Mouse (Mus musculus) induced T-regulatory cell, adult 2 months (primary cell): Measurements from ENCODE around the gene Car4.

Source experiments
- DNase-seq: peaks from one replicate; pipeline ENCODE4 v3.0.0-alpha.2; 2012; ENCODE audit warnings: low read depth

Car4 gene

DNA sequence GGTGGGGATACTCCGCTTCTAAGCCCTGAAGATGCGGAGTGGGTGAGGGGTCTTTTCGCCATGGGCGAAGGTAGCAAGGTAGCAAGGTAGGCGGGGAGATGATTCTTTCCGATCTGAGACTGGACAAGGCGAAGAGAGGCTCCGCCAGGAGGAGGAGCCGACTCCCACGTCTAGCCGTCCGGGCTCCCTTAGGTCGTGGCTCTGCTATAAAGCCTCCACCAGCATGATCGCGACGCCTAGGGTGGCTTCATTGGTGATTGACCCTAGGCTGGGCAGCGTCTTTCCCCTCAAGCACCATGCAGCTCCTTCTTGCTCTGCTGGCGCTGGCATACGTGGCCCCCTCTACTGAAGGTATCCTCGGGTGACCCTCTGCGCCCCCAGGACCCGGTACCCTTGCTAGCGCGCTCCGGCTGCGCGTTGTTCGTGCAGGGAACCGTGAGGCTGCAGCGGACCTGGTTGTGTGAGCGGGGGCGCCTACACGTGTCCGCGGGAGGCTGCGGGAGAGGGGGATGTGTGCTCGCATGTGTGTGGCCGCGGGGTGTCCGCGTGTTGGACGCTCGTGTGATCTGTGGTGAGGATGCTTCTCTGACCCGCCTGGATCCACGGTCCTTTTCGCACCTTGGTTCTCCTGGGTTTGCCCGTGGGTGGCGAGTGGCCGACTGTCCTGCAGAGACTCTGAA lies at the start of gene Car4:
TSS of gene Car4 (plus strand) at position 196 of the 680 bp plus-strand sequence.
- DNase-seq, result no peak

DNA sequence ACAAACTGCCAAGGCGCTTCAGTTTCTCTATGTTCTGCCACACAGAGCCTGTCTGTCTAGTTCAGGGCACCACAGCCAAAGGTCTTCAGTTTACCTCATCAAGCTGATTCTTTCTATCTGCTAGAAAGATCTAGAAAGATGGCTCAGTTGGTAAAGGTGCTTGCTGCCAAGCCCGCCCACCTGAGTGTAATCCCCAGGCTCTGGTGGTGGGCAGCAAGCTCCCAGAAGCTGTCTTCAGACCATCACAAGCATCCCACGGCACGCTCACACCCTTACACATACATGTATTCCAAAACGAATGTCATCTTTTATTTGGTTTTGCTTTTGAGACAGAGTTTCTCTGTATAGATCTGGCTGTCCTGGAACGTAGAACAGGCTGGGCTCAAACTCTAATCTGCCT lies 49.1 kb upstream of the Car4 start:
- DNase-seq, result no peak

DNA sequence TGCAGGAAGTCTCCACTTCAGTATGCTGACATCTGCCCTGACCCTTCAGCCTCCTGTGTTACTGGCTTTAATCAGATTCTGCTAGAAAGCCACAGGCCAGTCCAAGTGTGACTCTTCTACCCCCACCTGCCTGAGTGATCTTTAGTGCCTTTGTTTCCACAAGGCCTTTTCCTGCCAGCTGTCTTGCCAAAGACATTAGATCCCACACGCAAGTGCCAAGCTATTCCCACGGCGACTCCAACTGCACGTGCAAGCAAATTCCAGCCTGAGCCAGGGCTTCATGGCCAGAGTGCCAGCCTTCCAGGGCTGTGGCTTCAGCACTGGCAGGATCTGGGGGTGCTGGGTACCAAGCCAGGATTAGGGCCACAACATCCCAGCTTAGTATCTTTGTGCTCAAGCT lies 47.2 kb upstream of the Car4 start:
- DNase-seq, result no peak

DNA sequence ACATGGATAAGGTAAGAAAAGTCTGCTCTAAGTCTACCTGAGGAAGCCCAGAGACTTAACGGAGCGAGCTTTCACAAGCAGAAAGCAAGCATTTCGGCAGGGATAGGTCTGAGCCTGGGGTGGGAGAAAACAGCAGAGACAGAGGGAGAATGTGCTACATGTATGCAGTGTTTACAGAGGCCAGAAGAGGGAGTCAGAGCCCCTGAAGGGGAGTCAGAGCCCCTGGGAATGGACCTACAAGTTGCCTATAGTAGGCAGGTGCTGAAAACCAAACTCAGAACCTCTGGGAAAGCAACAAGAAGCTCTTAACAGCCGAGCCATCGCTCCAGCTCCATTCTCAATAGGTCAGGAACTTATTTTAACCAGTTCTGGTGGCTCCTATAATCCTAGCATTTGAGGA lies 42.9 kb upstream of the Car4 start:
- DNase-seq, result peak; percentile 38

DNA sequence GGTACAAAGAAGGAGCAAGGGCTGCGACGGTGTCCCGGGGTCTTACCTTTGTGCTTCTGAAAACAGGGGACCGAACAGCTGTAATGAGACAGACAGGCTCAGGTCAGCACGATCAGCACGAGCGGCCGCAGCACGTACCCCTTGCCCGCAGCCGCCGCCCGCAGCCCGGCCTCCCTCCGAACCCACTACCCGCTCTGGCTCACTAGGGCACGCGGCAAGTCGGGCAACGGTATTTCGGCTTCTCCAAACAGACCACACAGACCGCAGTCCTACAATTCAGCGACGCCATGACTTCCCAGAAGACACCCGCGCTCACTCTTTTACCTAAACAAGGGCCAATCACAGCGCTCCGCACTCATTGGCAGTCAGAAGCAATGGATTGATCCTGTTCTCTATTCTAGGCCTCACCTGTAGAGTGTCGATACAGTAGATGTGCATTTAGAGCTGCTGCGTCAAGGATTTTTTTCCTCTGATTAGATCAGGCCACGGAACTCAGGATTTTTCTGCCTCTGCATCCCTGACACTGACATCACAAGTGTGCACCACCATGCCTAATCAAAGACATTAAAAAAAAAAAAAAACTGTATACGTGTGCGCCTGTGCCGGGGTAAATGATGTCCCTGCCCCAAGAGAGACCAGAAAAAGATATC lies 41.4 kb upstream of the Car4 start, which contains the start of gene Znhit3:
TSS of gene Znhit3 (minus strand) at position 314 of the 650 bp plus-strand sequence.
- peak; percentile 94 for DNase-seq

DNA sequence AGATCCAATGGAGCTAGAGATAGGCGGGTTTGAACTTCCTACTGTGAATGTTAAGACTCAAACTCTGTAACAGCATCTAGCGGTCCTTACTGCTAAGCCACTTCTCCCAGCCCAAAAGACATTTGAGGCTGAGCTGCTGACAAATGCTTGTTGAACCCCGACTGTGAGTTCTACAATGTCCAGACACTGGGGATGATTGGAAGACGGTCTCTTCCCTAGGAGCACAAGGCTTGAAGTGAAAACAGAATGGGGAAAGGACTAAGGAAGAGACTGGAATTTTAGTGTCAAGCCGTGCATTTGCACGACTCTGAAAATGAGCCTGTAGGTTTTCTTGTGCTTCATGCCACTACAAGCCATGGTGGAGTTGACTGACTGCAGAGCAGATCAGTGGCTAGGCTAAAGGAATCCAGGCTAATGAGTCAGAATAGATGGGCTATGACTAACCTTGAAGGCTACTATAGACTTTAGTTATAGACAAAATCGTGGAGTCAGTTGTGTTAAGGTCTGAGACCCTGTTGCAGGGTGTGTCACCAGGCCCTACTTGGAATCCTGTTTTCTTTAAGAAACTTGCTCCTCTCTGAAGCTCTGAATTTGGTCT lies 40.8 kb upstream of the Car4 start:
- peak; percentile 13 for DNase-seq

DNA sequence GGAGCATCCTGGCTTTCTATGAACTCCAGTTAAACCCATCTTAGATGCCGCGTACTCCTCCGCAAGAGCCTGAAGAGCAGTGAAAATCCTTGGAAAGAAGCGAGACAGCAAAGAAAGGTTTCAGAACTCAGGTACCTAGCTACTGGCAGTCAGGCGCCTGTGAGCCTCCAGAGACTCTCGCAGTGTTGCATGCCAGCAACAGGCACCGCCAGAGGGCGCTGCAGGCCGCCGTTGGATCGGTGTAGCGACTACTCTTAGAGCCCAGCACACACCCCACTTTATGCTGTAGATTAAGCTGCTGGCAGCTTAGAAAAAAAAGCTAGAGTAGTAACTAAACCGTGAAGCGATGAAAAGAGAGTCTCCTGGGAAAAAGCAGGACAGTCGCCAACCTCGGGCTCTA lies 39.2 kb upstream of the Car4 start:
- DNase-seq, result peak; percentile 85

DNA sequence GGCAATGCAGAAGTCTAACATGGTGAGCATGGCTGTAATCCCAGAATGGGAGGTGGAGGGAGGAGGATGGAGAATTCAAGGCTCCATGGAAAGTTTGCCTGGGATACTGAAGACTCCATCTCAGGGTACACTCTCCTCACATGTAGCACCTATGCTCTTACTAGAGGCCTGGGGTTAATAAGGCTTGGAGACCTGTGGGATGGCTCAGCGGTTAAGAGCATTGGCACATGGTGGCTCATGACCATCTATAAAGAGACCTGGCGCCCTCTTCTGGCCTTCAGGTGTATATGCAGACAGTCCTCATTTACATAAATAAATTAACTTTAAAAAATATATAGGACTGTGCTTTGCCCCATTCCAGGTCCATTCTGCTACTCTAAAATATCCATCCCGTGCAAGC lies 38.3 kb upstream of the Car4 start:
- DNase-seq, result peak; percentile 87

DNA sequence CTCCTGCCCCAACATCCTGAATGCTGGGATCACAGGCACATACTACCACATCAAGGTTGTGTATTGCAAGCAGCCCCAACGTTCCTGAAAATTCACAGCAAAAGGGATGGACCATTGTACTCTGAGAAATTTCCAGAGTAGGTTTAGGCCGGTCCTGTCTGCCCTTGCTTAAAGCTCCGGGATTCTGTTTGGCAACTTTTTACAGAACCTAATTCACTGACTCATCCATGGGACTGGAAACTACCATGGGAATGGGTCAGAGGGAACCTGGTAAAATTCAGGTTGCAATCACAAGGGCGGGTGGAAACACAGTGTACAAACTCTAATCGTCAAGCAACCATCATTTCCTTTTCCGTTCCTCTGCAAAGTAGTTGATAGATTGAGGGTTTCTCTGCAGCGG lies 37.6 kb upstream of the Car4 start:
- no peak for DNase-seq

DNA sequence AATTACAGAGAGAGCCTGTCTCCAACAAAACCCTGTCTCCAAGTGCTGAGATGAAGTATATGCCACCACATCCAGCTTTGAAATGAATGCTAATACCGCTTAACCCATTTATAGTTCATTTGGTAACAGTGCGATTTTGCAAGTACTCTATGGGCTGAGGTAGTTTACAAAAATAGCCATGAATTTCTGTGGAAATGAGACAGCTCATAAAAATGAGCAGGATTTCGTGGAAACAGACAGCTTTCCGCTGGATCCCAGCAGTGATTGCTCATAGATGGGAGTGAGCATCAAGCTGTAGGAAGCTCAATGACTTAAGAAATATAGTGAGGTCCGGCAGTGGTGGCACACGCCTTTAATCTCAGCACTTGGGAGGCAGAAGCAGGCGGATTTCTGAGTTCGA lies 36.6 kb upstream of the Car4 start:
- no peak for DNase-seq

DNA sequence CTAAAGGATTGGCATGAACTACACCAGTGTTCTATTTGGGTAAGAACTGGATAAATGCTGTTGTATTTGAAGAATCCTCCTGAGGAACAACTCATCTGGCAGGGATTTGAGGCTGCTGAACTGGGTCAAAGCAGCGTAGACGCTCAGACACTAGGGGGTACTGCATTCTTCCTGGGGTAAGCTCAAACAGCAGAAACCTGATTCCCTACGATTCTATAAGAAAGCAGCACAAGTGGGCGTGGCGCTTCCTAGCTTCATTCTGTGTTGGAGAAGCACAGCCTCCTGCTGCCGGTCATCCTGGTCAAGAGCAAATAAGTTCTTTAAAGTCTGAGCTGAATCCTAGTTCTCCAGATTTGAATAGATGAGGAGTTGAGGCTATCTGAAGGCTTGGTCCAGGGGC lies 25.3 kb upstream of the Car4 start:
- DNase-seq, result no peak

DNA sequence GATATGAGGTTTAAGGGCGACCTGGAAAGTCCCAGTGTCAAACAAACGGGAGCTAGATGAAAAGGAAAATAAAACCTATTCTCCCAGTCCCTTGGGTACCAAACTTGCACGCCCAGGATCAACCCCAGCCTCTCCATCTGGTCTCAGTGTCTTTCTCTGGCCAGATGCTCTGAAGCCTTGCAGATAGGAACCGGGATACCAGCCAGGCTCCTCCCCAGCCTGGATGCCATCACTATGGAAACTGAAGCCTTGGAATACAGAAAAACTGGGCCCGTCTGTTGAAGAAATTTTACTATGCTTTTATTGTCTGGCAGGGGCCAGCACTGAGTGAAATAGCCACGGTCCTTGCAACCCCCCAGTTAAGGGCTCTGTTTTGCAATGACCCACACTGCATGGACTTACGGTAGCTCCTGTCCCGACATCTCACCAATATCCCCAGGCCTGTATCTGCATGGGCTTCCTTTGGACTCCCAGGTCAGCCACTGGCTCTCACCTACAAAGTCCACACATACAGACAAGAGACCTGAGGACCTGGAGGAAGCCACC lies 18.0 kb upstream of the Car4 start:
- no peak for DNase-seq

DNA sequence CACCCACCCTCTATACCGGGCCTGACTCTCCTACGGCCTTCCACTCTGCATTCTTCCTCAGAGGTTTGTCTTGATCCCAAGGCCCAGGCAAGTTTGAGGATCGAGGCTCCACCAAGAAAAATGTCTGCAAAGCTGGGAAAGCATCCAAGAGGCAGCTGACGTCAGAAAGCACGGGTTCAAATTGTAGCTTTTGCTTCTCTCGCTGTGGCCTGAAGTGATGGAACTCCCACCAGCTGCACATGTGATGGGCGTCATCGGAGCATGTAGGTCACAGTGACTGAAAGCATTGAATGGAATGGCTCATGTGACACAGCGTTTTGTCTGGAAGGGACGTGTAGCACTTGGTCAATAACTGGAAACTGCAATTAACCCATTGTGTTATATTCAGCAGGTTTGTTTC lies 17.4 kb upstream of the Car4 start:
- no peak for DNase-seq

DNA sequence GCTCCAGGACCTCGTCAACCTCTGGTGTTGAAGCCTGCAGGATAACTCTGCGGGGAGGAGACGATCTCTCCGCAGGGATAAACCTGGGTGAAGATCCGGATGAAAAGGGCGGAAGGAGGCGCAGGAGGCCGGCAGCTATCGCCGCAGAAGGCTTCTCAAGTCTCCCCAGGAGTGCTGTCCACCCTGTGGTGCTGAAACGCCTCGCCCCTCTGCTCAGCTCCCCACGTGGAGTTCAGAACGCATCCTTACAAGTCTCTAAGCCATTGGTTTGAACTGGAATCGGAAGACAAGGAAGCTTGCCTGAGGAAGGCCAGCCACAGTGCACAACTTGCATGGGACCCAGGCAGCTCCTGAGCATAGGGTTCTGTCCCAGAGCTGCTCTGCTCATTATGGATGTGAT lies 13.6 kb upstream of the Car4 start:
- peak; percentile 24 for DNase-seq

DNA sequence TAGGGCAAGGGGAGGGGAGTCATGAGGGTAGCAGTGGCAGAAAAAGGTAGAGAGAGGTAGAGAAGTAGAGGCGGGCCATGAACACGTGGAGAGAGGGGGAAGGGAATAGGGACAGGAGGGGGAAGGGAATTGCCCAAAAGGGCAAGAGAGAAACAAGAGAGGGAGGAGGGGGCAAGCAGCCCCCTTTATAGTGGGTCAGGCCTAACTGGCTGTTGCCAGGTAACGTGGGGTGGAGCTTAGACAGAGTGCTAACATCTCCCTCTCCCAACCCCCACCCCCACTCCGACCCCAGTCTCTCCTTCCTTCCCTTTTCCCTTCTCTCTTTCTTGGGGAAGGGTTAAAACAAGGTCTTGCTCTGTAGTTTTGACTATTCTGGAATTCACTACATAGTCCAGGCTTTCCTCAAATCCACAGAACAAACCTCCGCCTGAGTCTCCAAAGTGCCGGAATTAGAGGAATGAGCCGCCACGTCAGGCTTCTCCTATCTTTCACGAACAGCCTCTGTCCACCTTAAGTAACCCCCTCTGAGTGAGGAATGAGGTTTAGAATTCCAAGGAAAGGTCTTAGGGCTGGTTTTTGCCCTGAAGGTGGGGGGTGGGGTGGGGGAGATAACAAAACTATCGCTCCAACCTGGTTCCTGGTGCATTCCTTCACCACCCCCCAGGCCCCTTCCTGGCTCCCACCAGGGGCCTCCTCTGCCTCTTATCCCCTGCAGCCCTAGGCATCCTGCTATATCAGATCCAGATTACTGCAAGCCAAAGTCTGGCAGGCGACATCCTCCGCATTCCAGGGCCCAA lies 12.7 kb upstream of the Car4 start:
- no peak for DNase-seq

DNA sequence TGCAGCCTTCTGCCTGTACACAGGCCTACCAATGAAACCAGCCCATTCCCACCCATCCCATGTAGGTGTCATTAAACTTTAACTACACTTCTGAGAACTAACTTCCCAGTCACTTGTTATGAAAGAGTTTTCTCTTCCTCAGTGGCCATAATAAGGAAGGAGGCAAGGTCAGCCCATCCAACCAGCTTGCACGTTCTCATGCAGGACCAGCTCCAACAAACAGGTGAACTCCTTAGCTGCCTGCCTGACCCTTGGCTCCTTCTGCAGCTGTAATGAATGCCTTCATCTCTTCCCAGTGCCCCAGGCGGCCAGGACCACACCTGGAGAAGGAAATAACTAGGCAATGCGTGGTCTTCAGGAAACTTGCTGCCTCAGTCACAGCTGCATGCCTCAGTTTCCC lies 11.7 kb upstream of the Car4 start:
- no peak for DNase-seq

DNA sequence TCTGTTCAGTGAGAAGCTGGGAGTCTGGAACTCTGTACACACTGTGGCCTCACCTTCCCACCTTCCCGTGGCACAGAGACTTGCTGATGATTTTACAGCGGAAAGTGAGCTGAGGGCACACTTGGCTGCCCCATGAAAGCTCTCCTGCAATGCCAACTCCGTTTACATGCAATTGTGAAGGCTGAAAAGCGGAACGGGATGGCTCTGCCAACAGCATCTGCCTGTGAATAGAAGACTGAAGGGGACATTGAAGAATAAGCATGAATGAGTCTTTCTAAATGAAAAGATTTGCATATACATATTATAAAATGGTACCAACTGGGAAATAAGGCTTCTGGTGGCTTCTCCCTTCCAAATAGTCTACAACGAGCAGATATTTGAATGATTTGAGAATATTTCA lies 10.4 kb upstream of the Car4 start:
- no peak for DNase-seq

DNA sequence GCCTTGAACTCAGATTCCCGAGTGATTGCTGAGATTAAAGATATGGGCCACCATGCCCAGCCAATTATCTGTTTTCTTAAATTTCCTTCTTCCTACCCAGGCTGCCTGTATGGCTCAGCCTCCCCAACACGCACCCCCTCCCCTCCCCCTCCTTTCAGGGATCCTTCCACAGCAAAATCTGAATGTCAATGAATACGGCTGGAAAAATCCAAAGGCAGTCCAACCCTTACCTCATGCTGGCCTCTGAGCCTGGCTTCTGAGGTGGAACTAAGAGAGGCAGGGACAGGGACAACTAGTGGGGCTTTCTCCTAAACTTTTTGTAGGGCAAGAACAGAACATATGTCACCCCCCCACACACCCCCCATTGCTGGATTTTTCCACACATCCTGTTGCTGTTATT lies 9.5 kb upstream of the Car4 start:
- no peak for DNase-seq

DNA sequence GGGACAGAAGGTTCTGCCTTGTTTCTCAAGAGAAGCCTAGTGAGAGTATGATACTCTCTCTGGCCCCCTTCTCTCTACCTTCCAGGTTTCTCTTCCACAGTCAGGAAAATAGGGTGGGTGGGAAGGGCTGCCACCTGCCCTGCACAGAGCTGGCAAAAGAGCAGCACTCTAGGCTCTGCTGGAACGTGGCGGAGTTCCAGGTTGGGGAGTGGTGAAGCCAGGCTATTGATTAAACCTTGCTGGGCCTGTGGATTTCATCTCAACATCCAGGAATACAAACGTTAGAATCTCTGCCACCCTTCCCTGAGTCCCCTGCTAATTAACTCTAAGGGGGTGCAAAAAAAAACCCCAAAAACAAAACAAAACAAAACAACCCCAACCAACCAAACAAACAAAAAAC lies 9.1 kb upstream of the Car4 start:
- DNase-seq, result no peak

DNA sequence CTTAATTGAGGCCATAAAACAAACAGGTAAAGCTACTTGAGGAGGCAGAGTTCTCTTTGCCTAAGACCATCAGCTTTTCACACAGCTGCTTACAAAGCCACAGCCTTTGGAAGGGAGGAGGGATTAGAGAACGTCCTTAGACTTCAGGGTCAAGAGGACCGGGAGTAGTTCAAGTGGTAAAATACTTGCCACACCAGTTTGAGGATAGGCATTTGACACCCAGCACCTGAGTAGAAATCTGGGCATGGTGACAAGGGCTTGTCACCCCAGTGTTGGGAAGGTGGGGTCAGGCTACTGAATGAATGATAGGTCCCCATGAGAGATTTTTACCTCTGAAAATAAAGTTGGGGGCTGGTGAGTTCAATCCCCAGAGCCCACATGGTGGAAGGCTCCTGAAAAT lies 5.0 kb upstream of the Car4 start:
- no peak for DNase-seq

DNA sequence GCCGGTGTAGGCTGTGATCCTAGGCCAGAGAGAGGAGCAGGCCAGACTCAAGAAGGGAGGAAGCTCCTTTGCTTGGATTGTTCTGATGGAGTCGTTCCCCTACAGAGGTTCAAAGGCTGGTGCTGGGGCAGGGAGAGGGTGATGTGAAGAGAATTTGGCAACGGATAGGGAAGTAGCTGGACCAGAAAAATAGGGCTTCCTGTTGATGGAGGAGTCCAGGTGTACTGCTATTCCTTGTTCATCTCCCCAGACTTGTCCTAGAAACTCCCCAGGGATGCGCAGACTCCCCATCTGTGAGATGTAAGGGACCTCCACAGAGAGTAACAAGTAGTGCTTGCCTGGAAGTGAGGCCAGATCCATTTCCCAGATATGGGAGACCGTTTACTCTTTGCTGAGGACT lies 1.2 kb upstream of the Car4 start:
- no peak for DNase-seq

DNA sequence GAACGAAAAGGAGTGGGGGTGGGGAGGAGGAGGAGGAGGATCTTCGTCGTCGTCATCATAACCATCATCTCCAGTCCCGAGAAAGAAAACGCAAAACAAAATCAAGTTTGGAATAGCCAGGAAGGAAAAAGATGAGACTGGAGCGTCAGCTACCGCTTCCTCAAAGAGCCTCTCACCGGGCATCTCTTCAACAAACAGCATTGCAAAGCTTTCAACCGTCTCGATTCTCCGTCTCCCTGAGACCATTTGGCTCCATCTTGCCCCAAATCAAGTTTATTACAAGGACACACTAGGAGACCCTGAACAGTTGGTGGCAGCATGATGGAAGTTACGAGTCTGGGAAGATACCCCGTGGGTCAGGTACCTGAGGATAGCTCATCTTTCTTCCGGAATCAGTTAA lies 415 bp upstream of the Car4 start:
- DNase-seq, result no peak

DNA sequence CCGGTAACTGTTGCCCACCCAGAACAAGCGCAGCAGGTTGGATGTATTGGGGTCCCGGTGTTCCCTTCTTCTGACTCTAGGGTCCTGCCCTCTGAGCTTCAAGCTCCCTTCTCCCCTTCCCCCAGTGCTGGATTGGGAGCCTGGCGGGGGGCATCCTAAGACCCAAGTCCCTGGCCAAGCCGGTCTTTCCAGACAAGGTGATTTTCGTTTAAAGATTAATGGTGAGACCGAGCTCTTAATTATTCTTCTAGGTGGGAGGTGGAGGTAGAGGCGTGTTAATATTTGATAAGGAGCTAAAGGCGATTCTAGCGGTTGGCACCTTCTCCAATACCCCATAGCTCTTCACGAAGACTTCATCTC lies 665 bp downstream of the Car4 start:
- DNase-seq, result no peak
